Comparison of ENCODE assay signal across 8 mouse cellular contexts in the genomic region with DNA sequence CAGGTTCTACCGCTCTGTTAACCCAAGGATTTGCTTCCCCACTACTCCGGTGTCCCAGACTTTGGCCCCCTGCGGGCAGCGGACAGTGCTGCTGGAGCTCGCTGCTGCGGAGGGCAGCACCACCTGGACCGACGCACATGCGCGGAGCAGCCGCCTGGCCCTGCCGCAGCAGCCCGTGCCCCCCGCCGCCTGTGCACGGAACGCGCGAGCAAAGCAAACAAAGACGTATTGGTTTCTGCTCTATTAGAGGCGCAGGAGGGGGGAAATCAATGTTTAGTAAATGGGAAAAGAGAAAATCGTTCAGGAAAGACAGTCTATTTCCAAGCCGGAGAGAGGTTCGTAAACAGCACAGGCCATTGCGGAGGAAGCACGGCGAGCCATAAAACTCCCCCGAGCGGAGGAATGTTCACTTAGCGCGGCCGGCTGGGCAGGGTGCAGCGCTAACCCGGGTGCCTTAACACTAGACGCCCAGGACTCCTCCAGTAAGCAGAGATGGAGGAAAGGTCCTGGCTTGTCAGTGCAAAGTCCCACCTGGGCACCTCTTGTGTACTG. TPM values are rescaled to one million over a fixed set of nuclear protein-coding genes. Genes with fewer than 3 reads are reported as not detected.
DNase-seq lines count a peak whose midpoint lies in the region; ATAC-seq lines count a peak whose summit lies in the region.

No protein-coding gene starts in this region.

- WGBS in hindbrain, embryonic 12.5 days = under 1% methylated on average over 35 of the region's 35 CpGs

- peak overlapping the region; percentile 33 for H3K4me3 ChIP-seq in hindbrain, embryonic 12.5 days

- peak; percentile 27 for DNase-seq in left cerebral cortex, postnatal 4 days
- no peak for DNase-seq in left cerebral cortex, adult 9 months (ENCODE audit: low spot score in 2 of 2)
- peak; percentile 72 to 79 for DNase-seq in cerebellum, postnatal 25 days
- no peak for DNase-seq in ovary, postnatal 14 days (ENCODE audit: low spot score)

- H3K36me3 ChIP-seq in hindbrain, embryonic 12.5 days = no peaks in the 10 kb centered on the region

- H3K27ac ChIP-seq in hindbrain, embryonic 12.5 days = peak overlapping the region; percentile 66

- H3K27me3 ChIP-seq in hindbrain, embryonic 12.5 days = peaks cover 82% of the 10 kb centered on the region

- H3K4me1 ChIP-seq in hindbrain, embryonic 12.5 days = peaks cover 33% of the 10 kb centered on the region

- peak; percentile 65 for ATAC-seq in hindbrain, embryonic 12.5 days (ENCODE audit: low FRiP score)
- peak; percentile 39; the same call in 1 of the 2 replicates for ATAC-seq in megakaryocyte, adult 5-6 weeks (ENCODE audit: poor library complexity, severe bottlenecking)
- ATAC-seq in megakaryocyte progenitor cell, adult 5-6 weeks (replicated peaks; ENCODE audit: poor library complexity) = no peak
- ATAC-seq in erythroblast, adult 5-6 weeks (replicated peaks; ENCODE audit: low FRiP score, poor library complexity, severe bottlenecking) = no peak

- intact Hi-C loops in left cerebral cortex, postnatal 4 days (cut with DNase I) = no loop called here

- H3K9me3 ChIP-seq in hindbrain, embryonic 12.5 days (replicated peaks) = no peaks in the 10 kb centered on the region

- H3K4me2 ChIP-seq in hindbrain, embryonic 12.5 days (replicated peaks) = peak overlapping the region; percentile 64

- H3K9ac ChIP-seq in hindbrain, embryonic 12.5 days = peak overlapping the region; percentile 41

RNA-seq across cellular contexts. Expression of gene Cacna2d2, which starts 21.4 kb away (rescaled TPM):
- 10 to 100 TPM; 31.9 to 50.0 TPM for total RNA-seq in left cerebral cortex, postnatal 4 days (2021)
- 4.6 and 4.7 TPM in 2 replicates for polyA plus RNA-seq in hindbrain, embryonic 12.5 days (2016; fragmentation: Nextera tagmentation; extraction: Ambion mirVana)
- 0.04 and 0.11 TPM in 2 replicates for total RNA-seq in megakaryocyte, adult 5-6 weeks (2015)
- total RNA-seq in megakaryocyte, adult 5-6 weeks (2017) = 0.07 and 0.12 TPM in 2 replicates
- 0.42 and 1.5 TPM in 2 replicates for total RNA-seq in megakaryocyte progenitor cell, adult 5-6 weeks (2015)
- 0.30 and 0.37 TPM in 2 replicates for total RNA-seq in megakaryocyte progenitor cell, adult 5-6 weeks (2017)
- total RNA-seq in erythroblast, adult 5-6 weeks (2015; ENCODE audit: low replicate concordance) = 0.63 TPM in 1 of 2 replicates, not detected in the other
- not detected in 2 replicates for total RNA-seq in erythroblast, adult 5-6 weeks (2017; ENCODE audit: low replicate concordance)

RNA-seq across cellular contexts. Expression of gene 6430571L13Rik, which starts 37.6 kb away (rescaled TPM):
- total RNA-seq in left cerebral cortex, postnatal 4 days (2021) = 1 to 10 TPM; 5.3 to 5.4 TPM
- polyA plus RNA-seq in hindbrain, embryonic 12.5 days (2016; fragmentation: Nextera tagmentation; extraction: Ambion mirVana) = 3.6 and 4.7 TPM in 2 replicates
- total RNA-seq in megakaryocyte, adult 5-6 weeks (2015) = not detected in 2 replicates
- total RNA-seq in megakaryocyte, adult 5-6 weeks (2017) = not detected in 2 replicates
- 0.07 TPM in 1 of 2 replicates, not detected in the other for total RNA-seq in megakaryocyte progenitor cell, adult 5-6 weeks (2015)
- 0.08 and 0.17 TPM in 2 replicates for total RNA-seq in megakaryocyte progenitor cell, adult 5-6 weeks (2017)
- not detected in 2 replicates for total RNA-seq in erythroblast, adult 5-6 weeks (2015; ENCODE audit: low replicate concordance)
- not detected in 2 replicates for total RNA-seq in erythroblast, adult 5-6 weeks (2017; ENCODE audit: low replicate concordance)

RNA-seq across cellular contexts. Expression of gene Hemk1, which starts 39.9 kb away (rescaled TPM):
- total RNA-seq in left cerebral cortex, postnatal 4 days (2021) = 10 to 100 TPM; 15.9 to 18.1 TPM
- 12.1 and 14.1 TPM in 2 replicates for polyA plus RNA-seq in hindbrain, embryonic 12.5 days (2016; fragmentation: Nextera tagmentation; extraction: Ambion mirVana)
- total RNA-seq in megakaryocyte, adult 5-6 weeks (2015) = 4.1 and 6.4 TPM in 2 replicates
- total RNA-seq in megakaryocyte, adult 5-6 weeks (2017) = 5.0 and 8.0 TPM in 2 replicates
- 14.5 and 20.2 TPM in 2 replicates for total RNA-seq in megakaryocyte progenitor cell, adult 5-6 weeks (2015)
- total RNA-seq in megakaryocyte progenitor cell, adult 5-6 weeks (2017) = 12.0 and 14.0 TPM in 2 replicates
- total RNA-seq in erythroblast, adult 5-6 weeks (2015; ENCODE audit: low replicate concordance) = 2.7 TPM in 1 of 2 replicates, not detected in the other
- total RNA-seq in erythroblast, adult 5-6 weeks (2017; ENCODE audit: low replicate concordance) = 0.94 and 5.2 TPM in 2 replicates

Comparison
In these comparisons a context has a peak if more than half of its experiments do, and no peak if none do; other contexts are left out.
1. DNase-seq: peak in left cerebral cortex, postnatal 4 days (single experiment) and cerebellum, postnatal 25 days (2 of 2); none in left cerebral cortex, adult 9 months (0 of 2) and ovary, postnatal 14 days (single experiment).
2. ATAC-seq: peak in hindbrain, embryonic 12.5 days (single experiment) and megakaryocyte, adult 5-6 weeks (single experiment); none in megakaryocyte progenitor cell, adult 5-6 weeks (single experiment) and erythroblast, adult 5-6 weeks (single experiment).
3. RNA of gene Cacna2d2, which starts 21.4 kb away (total RNA-seq): 31.9 to 50.0 TPM in left cerebral cortex, postnatal 4 days; 0.30 to 1.5 TPM in megakaryocyte progenitor cell, adult 5-6 weeks, 0.04 to 0.12 TPM in megakaryocyte, adult 5-6 weeks and 0.63 TPM in erythroblast, adult 5-6 weeks; every median in the first group is over 10 times any median in the second.
4. RNA of gene 6430571L13Rik, which starts 37.6 kb away (total RNA-seq): 5.3 to 5.4 TPM in left cerebral cortex, postnatal 4 days; 0.07 to 0.17 TPM in megakaryocyte progenitor cell, adult 5-6 weeks, not detected in megakaryocyte, adult 5-6 weeks and not detected in erythroblast, adult 5-6 weeks; every median in the first group is over 4 times any median in the second.